Mouse (Mus musculus): ENCODE results near the gene Rpp40. TPM values are rescaled to one million over a fixed set of nuclear protein-coding genes. Genes with fewer than 3 reads are reported as not detected.

The Rpp40 gene
- polyA plus RNA-seq, 1 experiment from 2014 or later = 18.8 TPM

- no peaks in the 10 kb centered on the region for H3K36me3 ChIP-seq (replicated peaks)
- 78% methylated on average over 6 of the region's 6 CpGs for WGBS
- no peak overlapping the region for H3K4me3 ChIP-seq (replicated peaks)
- no peak overlapping the region for H3K9ac ChIP-seq
- H3K27ac ChIP-seq = no peak overlapping the region
- no peak for ATAC-seq (ENCODE audit: low FRiP score)
- H3K4me2 ChIP-seq = no peak overlapping the region
- no peaks in the 10 kb centered on the region for H3K4me1 ChIP-seq
- no peaks in the 10 kb centered on the region for H3K27me3 ChIP-seq
- H3K9me3 ChIP-seq = no peaks in the 10 kb centered on the region
Measured at GRCm38 (mm10) chr13:35880555-35881046, 25.6 kb downstream of the Rpp40 start.

- H3K4me2 ChIP-seq = no peak overlapping the region
- no peak for ATAC-seq (ENCODE audit: low FRiP score)
- no peaks in the 10 kb centered on the region for H3K27me3 ChIP-seq
- no peak overlapping the region for H3K4me3 ChIP-seq (replicated peaks)
- H3K4me1 ChIP-seq = no peaks in the 10 kb centered on the region
- no peak overlapping the region for H3K9ac ChIP-seq
- no peak overlapping the region for H3K27ac ChIP-seq
- 85% methylated on average over 5 of the region's 5 CpGs for WGBS
- H3K9me3 ChIP-seq = no peaks in the 10 kb centered on the region
- no peaks in the 10 kb centered on the region for H3K36me3 ChIP-seq (replicated peaks)
Measured at GRCm38 (mm10) chr13:35879519-35879918, 26.6 kb downstream of the Rpp40 start.

GRCm38 (mm10) chr13:35879068-35879467 is 27.1 kb downstream of the Rpp40 start:
- no peak for ATAC-seq (ENCODE audit: low FRiP score)
- Histone ChIP-seq H3K4me1 (no peaks in the 10 kb centered on the region), H3K4me2 (no peak overlapping the region), H3K27ac (no peak overlapping the region), H3K4me3 (replicated peaks) (no peak overlapping the region), H3K27me3 (no peaks in the 10 kb centered on the region), H3K36me3 (replicated peaks) (0 out of 2 replicates have a peak, but pooled peaks cover 3% of the 10 kb centered on the region), H3K9me3 (no peaks in the 10 kb centered on the region), H3K9ac (no peak overlapping the region)
- WGBS = 53% methylated on average over 5 of the region's 5 CpGs

GRCm38 (mm10) chr13:35878282-35878681 is 27.9 kb downstream of the Rpp40 start:
- Histone ChIP-seq H3K9me3 (no peaks in the 10 kb centered on the region), H3K9ac (no peak overlapping the region), H3K27ac (no peak overlapping the region), H3K4me1 (no peaks in the 10 kb centered on the region), H3K4me3 (replicated peaks) (no peak overlapping the region), H3K4me2 (no peak overlapping the region), H3K27me3 (no peaks in the 10 kb centered on the region), H3K36me3 (replicated peaks) (0 out of 2 replicates have a peak, but pooled peaks cover 3% of the 10 kb centered on the region)
- WGBS = 54% methylated on average over 1 of the region's 1 CpGs
- ATAC-seq (ENCODE audit: low FRiP score) = no peak

GRCm38 (mm10) chr13:35875396-35875795 is 30.8 kb downstream of the Rpp40 start:
- 0 out of 2 replicates have a peak, but pooled peaks cover 6% of the 10 kb centered on the region for H3K36me3 ChIP-seq (replicated peaks)
- no peaks in the 10 kb centered on the region for H3K27me3 ChIP-seq
- no peaks in the 10 kb centered on the region for H3K4me1 ChIP-seq
- H3K27ac ChIP-seq = no peak overlapping the region
- H3K9me3 ChIP-seq = no peaks in the 10 kb centered on the region
- no peak overlapping the region for H3K4me2 ChIP-seq
- H3K9ac ChIP-seq = no peak overlapping the region
- H3K4me3 ChIP-seq (replicated peaks) = no peak overlapping the region
- no peak for ATAC-seq (ENCODE audit: low FRiP score)
- 83% methylated on average over 5 of the region's 5 CpGs for WGBS

GRCm38 (mm10) chr13:35871107-35871506 is 35.1 kb downstream of the Rpp40 start:
- 0 out of 2 replicates have a peak, but pooled peaks cover 12% of the 10 kb centered on the region for H3K36me3 ChIP-seq (replicated peaks)
- no peak for ATAC-seq (ENCODE audit: low FRiP score)
- H3K9me3 ChIP-seq = no peaks in the 10 kb centered on the region
- no peak overlapping the region for H3K4me3 ChIP-seq (replicated peaks)
- no peaks in the 10 kb centered on the region for H3K4me1 ChIP-seq
- 86% methylated on average over 3 of the region's 3 CpGs for WGBS
- no peak overlapping the region for H3K27ac ChIP-seq
- no peak overlapping the region for H3K4me2 ChIP-seq
- no peak overlapping the region for H3K9ac ChIP-seq
- no peaks in the 10 kb centered on the region for H3K27me3 ChIP-seq

GRCm38 (mm10) chr13:35870659-35871058 is 35.5 kb downstream of the Rpp40 start:
- no peak overlapping the region for H3K9ac ChIP-seq

GRCm38 (mm10) chr13:35860916-35861315 is 45.2 kb downstream of the Rpp40 start:
- H3K36me3 ChIP-seq (replicated peaks) = 0 out of 2 replicates have a peak, but pooled peaks cover 3% of the 10 kb centered on the region
- WGBS = 75% methylated on average over 8 of the region's 8 CpGs
- no peak overlapping the region for H3K9ac ChIP-seq
- H3K27ac ChIP-seq = no peak overlapping the region
- H3K4me2 ChIP-seq = no peak overlapping the region
- H3K9me3 ChIP-seq = no peaks in the 10 kb centered on the region
- ATAC-seq (ENCODE audit: low FRiP score) = no peak
- no peaks in the 10 kb centered on the region for H3K4me1 ChIP-seq
- no peak overlapping the region for H3K4me3 ChIP-seq (replicated peaks)
- H3K27me3 ChIP-seq = no peaks in the 10 kb centered on the region

More at GRCm38 (mm10) chr13:35870659-35871058, 35.5 kb downstream of the Rpp40 start:
- Histone ChIP-seq H3K36me3 (replicated peaks) (0 out of 2 replicates have a peak, but pooled peaks cover 12% of the 10 kb centered on the region), H3K4me1 (no peaks in the 10 kb centered on the region), H3K27me3 (no peaks in the 10 kb centered on the region), H3K27ac (no peak overlapping the region), H3K4me2 (no peak overlapping the region), H3K9me3 (no peaks in the 10 kb centered on the region), H3K4me3 (replicated peaks) (no peak overlapping the region)
- no peak for ATAC-seq (ENCODE audit: low FRiP score)
- 94% methylated on average over 8 of the region's 8 CpGs for WGBS

- WGBS = 75% methylated on average over 7 of the region's 7 CpGs
- Histone ChIP-seq H3K27ac (no peak overlapping the region), H3K9ac (no peak overlapping the region), H3K4me2 (no peak overlapping the region), H3K27me3 (no peaks in the 10 kb centered on the region), H3K4me1 (peaks cover 5% of the 10 kb centered on the region), H3K36me3 (replicated peaks) (0 out of 2 replicates have a peak, but pooled peaks cover 3% of the 10 kb centered on the region), H3K4me3 (replicated peaks) (no peak overlapping the region), H3K9me3 (no peaks in the 10 kb centered on the region)
- no peak for ATAC-seq (ENCODE audit: low FRiP score)
Measured at GRCm38 (mm10) chr13:35857486-35857885, 48.7 kb downstream of the Rpp40 start.

- no peaks in the 10 kb centered on the region for H3K9me3 ChIP-seq
- H3K27ac ChIP-seq = no peak overlapping the region
- H3K4me3 ChIP-seq (replicated peaks) = no peak overlapping the region
- H3K4me2 ChIP-seq = no peak overlapping the region
- H3K36me3 ChIP-seq (replicated peaks) = 0 out of 2 replicates have a peak, but pooled peaks cover 3% of the 10 kb centered on the region
- H3K4me1 ChIP-seq = peaks cover 5% of the 10 kb centered on the region
- no peak for ATAC-seq (ENCODE audit: low FRiP score)
- H3K27me3 ChIP-seq = no peaks in the 10 kb centered on the region
- H3K9ac ChIP-seq = no peak overlapping the region
- WGBS = 63% methylated on average over 2 of the region's 2 CpGs
Measured at GRCm38 (mm10) chr13:35852851-35853575, 53.1 kb downstream of the Rpp40 start.

- Histone ChIP-seq H3K4me1 (peaks cover 5% of the 10 kb centered on the region), H3K36me3 (replicated peaks) (no peaks in the 10 kb centered on the region), H3K9me3 (no peaks in the 10 kb centered on the region), H3K27me3 (no peaks in the 10 kb centered on the region), H3K9ac (no peak overlapping the region), H3K4me2 (no peak overlapping the region), H3K4me3 (replicated peaks) (no peak overlapping the region), H3K27ac (no peak overlapping the region)
- no peak for ATAC-seq (ENCODE audit: low FRiP score)
- 93% methylated on average over 6 of the region's 6 CpGs for WGBS
Measured at GRCm38 (mm10) chr13:35851581-35851980, 54.6 kb downstream of the Rpp40 start.

GRCm38 (mm10) chr13:35848694-35849093 is 57.5 kb downstream of the Rpp40 start:
- Histone ChIP-seq H3K27me3 (no peaks in the 10 kb centered on the region), H3K4me1 (peaks cover 10% of the 10 kb centered on the region), H3K36me3 (replicated peaks) (no peaks in the 10 kb centered on the region), H3K9ac (no peak overlapping the region), H3K4me3 (replicated peaks) (no peak overlapping the region), H3K4me2 (no peak overlapping the region), H3K27ac (no peak overlapping the region), H3K9me3 (no peaks in the 10 kb centered on the region)
- no peak for ATAC-seq (ENCODE audit: low FRiP score)
- 90% methylated on average over 3 of the region's 3 CpGs for WGBS

GRCm38 (mm10) chr13:35845306-35845705 is 60.9 kb downstream of the Rpp40 start:
- no peak overlapping the region for H3K4me2 ChIP-seq
- WGBS = 66% methylated on average over 3 of the region's 3 CpGs
- H3K4me1 ChIP-seq = peaks cover 10% of the 10 kb centered on the region; the same call in 1 of the 2 replicates
- no peaks in the 10 kb centered on the region for H3K27me3 ChIP-seq
- H3K9me3 ChIP-seq = no peaks in the 10 kb centered on the region
- no peaks in the 10 kb centered on the region for H3K36me3 ChIP-seq (replicated peaks)
- no peak overlapping the region for H3K9ac ChIP-seq
- ATAC-seq (ENCODE audit: low FRiP score) = no peak
- no peak overlapping the region for H3K27ac ChIP-seq
- no peak overlapping the region for H3K4me3 ChIP-seq (replicated peaks)

All from forebrain, embryonic 12.5 days (tissue).